Mouse (Mus musculus): ENCODE measurements at regions not wholly inside any gene's neighbourhood (a gene's known extent, or its start where the extent isn't known, plus 50 kb on each side); places are given as distances from the start of the nearest gene placed in this dataset.
"Not testable (repeated sequence)": the region's sequence is repeated elsewhere in the genome, so short reads cannot be mapped to it uniquely, and the experiment has no call there.

DNA sequence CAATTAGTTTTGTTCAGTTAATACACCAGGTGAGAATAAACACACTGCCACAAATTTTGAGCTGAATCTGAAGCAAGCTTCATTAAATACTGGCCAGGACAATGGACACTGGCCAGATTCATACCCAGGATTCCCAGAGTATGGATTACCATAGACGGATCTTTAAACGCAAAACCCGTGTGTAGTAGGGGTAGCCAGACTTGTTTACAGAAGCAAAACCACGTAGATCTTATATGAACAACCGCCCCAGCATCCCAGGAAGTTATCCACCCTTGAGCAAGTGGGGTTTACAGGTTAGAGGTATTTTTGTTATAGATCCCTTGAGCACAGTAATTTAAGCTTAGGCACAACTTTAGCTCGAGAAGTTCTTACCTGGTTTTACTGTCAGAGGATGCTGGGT, 71.1 kb upstream of the Ezr start:
- DNase-seq (ENCODE audit: low spot score in 2 of 2) = no peak

DNA sequence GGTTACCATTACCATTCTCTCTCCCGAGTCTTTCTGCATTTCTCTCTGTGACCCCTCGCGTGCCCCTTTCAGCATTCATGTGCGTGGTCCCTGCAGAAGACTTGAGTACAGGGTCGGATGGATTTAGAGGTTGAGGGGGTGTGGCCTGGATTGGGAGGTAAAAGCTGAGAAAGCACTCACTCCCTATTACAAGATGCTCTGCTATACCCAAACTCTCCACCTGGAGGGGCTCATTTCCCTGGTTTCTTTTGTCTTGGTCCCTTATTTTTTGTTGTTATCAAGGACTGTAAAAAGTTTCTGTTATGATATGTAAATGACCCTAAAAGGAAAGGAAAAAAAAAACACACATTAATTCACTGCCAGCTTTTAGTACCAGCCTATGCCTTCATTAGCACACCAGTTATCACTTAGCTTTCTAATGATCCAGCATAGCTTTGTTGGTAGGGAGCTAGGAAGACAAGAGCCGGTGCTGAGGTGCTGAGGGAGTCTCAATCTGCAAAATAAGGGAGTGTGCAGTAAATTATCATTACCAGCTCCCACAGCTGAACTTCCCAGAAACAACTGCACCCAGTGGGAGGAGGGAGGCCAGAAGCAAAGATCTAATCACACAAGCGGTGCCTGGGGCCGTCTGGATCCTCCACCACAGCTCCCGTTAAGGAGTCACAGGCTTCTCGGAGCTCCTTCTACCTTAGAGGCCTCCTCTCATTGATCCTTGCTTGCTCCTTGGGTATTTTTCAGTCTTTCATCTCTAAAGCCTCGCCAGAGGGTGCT, 69.8 kb upstream of the Ezr start:
- DNase-seq (ENCODE audit: low spot score in 2 of 2) = peak in 1 of 2 experiments; percentile 26

- no peak for DNase-seq (ENCODE audit: low spot score in 2 of 2)
These were observed 67.9 kb upstream of the Ezr start for GRCm38 (mm10) chr17:6850513-6850912.

- DNase-seq (ENCODE audit: low spot score in 2 of 2) = not testable (repeated sequence)
These were observed 59.3 kb upstream of the Ezr start for GRCm38 (mm10) chr17:6841781-6842465.

DNA sequence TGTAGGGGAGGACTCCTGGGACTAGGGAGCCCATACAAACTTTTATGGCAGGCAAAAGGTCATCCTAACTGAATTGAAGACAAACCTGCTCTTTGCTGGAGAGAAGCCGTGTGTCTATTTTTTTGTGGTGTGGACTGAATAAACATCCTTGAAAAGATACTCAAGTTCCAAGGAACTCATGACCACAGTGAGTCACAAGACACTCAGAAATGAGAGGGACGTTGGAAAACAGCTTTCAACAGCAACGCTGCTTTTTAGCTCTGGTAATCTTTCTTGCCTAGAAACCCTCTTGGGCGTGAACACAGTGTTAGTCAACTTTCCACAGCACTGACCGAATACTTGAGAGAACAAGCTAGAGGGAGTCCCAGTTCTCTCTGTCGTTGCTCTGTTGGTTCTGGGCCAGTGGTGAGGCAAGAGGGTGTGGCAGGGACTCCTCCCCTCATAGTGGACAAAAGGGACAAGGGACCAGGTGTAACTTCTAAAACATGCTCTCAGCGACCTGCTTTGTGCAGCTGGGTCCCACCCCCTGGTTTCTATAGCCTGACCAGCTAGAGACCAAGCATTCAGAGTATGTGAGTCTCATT, 52.8 kb upstream of the Ezr start:
- peak; percentile 62 to 69 for DNase-seq (ENCODE audit: low spot score in 2 of 2)

Data from urinary bladder, adult 18-20 months (tissue).